Mouse (Mus musculus) right cerebral cortex, postnatal 36 days (tissue): ENCODE results near the gene Kank1.
A peak's percentile ranks its signal among the peaks of the same experiment; 100 is the strongest.

Experiments
- DNase-seq, 2 experiments: peaks; one replicate each; pipeline ENCODE4 v3.0.0; 2022; ENCODE audit warnings: low spot score in 2 of 2, mixed read lengths in 1 of 2

The Kank1 gene

GRCm38 (mm10) chr19:25236596-25237491, at the start of gene Kank1:
Gene Kank1 (plus strand): TSS chr19:25236975.
- peak; percentile 16 to 20 for DNase-seq

DNA sequence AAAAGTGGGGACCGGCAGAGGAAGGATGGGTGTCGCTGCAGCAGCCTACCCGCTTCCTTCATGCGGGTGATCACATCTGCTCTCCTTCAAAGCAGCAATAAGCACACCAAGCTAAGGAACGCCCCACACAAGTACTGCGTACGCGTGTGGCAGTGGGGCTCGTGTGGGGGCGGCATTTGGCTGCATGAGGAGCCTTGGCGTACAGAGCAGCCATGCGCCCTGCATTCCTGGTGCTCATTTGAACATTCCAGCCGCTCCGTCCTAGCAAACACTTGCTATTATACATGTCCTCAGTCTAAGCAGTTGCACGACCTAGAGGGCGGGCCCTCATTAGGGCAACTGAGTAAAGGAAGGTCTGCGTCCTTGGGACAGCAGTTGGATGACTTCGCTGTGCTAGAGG, 49.1 kb upstream of the Kank1 start:
- no peak for DNase-seq

DNA sequence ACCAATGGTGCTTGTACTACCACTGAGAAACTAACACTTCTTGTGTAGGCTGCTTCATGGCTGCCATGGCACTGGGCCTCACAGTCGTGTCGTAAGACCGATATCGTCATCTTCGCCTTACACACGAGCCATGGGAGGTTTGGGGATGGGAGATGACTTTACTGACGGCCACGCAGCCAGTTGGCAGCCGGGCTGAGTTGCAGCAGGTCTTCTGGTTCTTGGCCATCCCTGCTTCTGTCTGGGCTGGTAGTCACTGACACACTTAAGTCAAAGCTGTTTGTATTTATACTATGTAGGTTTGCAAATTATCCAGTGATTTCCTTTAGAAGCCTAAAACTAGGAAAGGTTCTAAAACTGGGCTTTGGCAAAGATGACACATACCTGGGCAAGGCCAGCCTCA, 43.0 kb upstream of the Kank1 start:
- DNase-seq = no peak

DNA sequence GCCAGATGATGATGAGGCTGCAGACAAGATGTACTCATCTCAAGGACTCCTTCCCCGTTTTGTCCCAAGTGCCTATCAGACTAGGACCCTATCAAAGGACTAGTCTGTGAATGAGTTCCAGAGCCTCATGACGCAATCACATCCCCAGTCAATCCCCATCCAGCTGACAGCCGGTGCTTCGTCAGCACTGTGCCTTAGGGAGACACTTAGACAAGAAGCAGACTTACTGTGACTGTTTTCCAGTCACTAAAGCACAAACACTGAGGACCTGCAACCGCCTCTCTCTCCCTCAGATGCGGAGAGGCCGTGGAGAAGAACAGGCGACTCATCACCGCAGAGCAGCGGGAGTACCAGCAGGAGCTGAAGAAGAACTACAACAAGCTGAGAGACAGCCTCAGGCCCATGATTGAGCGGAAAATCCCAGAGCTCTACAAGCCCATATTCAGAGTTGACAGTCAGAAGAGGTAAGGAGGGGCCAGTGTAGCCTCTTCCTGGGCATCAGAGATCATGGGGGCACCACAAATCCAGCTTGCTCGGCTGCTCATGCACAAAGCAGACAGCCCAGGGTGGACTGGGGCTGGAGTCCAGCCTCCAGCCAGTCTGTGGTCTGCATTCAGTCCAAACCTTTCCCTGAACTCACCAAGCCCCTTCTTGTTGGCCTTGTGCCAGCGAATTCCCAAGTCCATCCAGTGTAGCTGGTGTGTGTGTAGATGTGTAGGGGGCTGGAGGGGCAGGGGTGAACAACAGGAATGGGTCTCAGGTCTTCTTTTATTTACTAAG, 36.5 kb upstream of the Kank1 start:
- DNase-seq = no peak

- no peak for DNase-seq
These were observed 33.7 kb upstream of the Kank1 start for GRCm38 (mm10) chr19:25203077-25203476.

DNA sequence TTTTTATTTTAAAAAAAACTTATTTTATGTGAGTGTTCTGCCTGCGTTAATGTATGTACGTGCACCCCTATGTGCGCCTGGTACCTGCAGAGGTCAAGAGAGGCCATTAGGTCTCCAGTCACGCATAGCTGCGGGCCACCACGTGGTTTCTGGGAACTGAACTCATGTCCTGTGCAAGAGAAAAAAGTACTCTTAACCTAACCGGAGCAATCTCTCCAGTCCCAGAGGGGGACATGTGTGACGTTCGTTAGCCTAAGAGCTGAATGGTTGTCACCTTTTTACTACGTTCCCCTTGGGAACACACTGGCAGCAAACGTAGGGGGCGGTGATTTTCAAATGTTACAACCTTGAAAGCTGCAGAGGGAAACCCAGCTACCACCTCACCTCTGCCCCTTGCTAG, 29.8 kb upstream of the Kank1 start:
- no peak for DNase-seq

- no peak for DNase-seq
These were observed 28.9 kb upstream of the Kank1 start for GRCm38 (mm10) chr19:25207731-25208361.

- no peak for DNase-seq
These were observed 28.1 kb upstream of the Kank1 start for GRCm38 (mm10) chr19:25208596-25209110.

- no peak for DNase-seq
These were observed 16.2 kb upstream of the Kank1 start for GRCm38 (mm10) chr19:25220611-25221010.

- DNase-seq = no peak
These were observed 14.7 kb upstream of the Kank1 start for GRCm38 (mm10) chr19:25221964-25222640.

DNA sequence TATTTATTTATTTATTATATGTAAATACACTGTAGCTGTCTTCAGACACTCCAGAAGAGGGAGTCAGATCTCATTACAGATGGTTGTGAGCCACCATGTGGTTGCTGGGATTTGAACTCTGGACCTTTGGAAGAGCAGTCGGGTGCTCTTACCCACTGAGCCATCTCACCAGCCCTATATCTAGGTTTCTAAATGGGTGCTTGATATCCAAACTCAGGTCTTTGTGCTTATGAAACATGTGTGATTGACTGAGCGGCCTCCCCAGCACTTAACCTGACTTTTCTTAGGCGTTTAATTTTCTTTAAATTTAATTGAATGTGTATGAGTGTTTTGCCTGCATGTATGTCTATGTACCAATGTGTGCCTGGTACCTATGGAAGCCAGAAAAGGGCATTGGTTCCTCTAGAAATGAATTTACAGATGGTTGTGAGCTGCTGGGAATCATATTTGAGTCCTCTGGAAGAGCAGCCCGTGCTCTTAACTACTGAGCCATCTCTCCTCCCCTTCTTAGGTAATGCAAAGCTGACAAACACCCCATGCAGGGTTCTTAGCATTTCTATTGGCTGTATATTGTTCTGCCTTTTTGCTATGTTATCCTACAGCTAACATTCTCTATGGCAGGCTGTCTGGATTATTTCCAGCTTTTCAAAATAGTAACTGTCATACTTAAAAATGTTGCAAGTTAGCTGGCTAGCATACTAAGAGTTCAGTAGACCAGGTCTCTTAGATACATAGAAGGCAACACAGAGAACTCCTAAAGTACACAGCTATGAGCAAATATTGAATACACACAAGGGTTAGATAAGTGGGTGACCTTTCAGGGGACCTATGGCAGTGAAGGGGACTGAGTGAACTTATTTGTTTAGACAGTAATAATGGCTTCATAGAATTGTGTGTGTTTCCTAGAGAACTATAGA, 6.5 kb upstream of the Kank1 start:
- DNase-seq = no peak

GRCm38 (mm10) chr19:25230975-25231334, 5.8 kb upstream of the Kank1 start:
- no peak for DNase-seq

DNA sequence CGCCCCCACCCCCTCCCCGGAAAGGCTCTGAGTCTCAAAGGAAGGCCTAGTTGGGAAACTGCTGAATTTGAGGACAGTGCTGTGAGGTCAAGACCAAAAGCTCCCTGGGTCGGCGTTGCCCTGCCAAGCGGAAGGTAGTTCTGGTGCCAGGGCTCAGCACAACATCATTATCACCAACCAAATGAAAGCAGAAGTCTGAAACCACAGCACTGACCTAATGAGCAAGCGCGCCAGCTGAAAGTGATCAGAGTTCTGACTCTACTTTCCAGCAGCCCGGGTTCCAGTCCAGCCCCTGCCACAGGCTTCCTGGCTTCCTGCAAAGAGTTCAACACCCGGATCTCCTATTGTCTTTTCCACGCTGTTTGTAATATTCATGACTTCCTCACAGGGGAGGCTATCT, 4.7 kb upstream of the Kank1 start:
- peak in 1 of 2 experiments; percentile 3 for DNase-seq

DNA sequence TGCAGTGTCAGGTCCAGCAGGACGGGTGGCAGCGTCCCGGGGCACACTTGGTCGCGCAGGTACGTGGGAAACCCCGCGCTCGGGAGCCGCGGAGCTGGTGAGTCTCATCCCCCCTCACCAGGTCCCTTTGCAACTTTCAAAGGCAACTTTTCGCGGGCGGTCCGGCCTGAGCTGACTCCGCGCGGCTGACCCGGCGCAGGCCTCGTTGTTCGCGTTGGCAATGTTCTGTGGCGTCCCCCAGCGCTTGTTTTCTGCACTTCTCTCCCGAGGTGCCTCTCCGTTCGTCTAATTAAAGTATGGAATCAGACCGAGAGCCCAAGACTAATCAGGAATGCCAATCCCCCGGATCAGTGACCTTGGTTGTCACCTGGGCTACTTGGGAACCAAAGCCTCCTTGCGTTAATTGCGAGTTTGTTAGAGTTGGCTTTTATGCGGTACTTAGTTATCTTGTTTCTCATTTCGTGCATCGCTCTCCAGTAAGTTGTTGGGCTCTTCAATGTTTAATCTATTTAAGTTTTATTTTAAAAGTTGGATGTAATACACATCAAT, 791 bp downstream of the Kank1 start:
- DNase-seq = peak; percentile 2 to 8

DNA sequence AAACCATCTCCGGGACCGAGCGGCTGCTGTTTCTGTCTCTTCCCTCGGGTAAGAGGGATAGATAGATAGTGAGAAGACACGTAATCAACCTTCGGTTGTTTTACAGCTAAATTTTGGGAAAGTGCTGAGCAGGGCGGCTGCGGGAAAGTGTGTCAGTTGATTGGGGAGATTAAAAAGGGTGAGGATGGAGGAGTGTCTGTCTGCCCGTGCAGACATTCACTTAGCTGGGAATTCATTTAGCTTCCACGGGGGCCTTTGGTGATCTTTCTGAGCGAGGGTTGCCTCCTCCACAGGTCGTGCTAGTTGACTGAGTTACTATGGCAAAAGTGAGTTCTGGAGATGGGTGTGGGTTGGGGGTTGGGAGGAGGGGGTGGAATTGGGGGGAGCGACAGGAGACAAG, 1.3 kb downstream of the Kank1 start:
- no peak for DNase-seq

GRCm38 (mm10) chr19:25243566-25243965, 6.8 kb downstream of the Kank1 start:
- DNase-seq = no peak

DNA sequence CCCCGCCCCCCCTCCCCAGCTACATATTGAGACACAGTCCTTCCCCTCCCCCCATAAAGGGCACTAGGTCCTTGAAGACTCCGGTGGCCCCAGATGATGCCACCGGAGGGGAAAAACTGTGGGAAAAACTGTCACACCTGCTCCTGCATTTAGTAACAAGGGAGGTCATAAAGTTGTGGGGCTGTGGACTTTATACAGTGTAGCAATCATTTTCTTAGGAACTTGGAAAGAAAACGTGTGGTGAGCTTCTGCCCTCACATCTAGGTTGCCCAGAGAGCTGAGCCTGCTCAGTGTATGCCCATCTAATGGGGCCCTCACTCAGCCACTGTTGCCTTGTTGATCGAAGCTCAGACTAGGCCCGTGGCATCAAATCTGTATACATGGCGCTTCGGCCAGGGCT, 9.3 kb downstream of the Kank1 start:
- DNase-seq = no peak

DNA sequence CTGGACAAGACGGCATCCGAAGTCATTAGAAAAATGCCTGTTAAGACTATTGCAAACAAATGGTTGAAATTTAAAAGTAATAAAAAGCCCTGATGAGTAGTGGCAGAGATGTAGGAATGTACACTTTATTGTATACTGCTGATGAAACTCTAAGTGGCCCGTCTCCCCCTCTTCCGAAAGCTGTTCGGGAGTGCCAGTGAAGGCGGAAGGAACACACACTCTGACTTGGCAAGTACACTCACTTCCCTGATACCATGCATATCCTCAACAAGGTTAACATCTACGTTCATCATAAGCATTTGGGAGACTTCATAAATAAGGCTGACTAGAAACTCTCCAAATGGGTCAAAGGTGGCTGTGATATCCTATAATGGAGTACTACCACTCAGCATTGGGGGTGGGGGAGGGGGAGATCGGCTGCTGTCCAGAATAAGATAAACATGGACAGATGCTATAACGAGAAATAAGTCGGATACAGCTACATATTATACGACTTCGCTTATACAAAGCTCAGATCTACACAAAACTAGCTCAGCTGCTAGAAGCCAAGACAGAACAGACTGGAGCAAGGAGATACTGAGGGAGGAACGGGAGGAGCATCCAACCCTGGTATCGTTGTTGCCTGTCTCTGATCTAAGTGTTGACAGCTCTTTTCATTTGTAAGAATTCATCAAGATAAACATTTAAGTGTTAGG, 11.2 kb downstream of the Kank1 start:
- DNase-seq = no peak

DNA sequence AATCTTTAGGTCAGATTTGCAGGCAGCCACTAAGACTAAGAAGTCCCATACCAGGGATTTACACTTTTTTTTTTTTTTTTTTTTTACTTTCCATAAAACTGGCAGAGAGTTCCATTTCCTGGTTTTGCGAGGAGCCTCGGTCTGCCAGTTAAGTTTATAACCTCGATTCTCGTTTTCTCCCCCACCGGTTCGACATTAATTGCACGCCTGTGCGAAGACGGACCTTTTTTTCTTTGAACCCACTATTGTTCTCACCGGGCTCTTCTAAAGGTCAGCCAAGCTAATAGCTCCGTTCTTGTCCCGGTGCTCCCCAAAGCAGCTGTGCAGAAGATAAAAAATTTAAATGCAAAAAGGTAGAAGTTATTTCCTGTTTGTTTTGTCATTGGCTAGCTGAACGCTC, 12.5 kb downstream of the Kank1 start:
- no peak for DNase-seq
